Mouse (Mus musculus): ENCODE data around the gene Ptpro.

GRCm38 (mm10) chr6:137491659-137492058 lies 239.5 kb downstream of the Ptpro start:
- no peak for TF ChIP-seq CTCF (IDR thresholded peaks at IDR 0.05; ENCODE audit: borderline replicate concordance, control insufficient read depth, extremely low read depth, insufficient read depth, low read length, poor library complexity)
- no peak for TF ChIP-seq POLR2A (IDR thresholded peaks at IDR 0.05; ENCODE audit: control insufficient read depth, extremely low read depth, insufficient read depth, low read length, poor library complexity)
